Mouse (Mus musculus) G1E-ER4 (cell line): ENCODE measurements around the gene Slc29a1. TPM values are rescaled to one million over a fixed set of nuclear protein-coding genes. Genes with fewer than 3 reads are reported as not detected.

Experiments used
- GATA1 ChIP-seq: IDR thresholded peaks from one replicate; pipeline ENCODE4 v1.8.0; 2012; ENCODE audit warnings: low read length, inconsistent platforms
- polyA plus RNA-seq: library from polyadenylated mRNA; stranded (reverse); fragments of >175 nt; gene quantifications from 2 replicates; pipeline ENCODE4 v1.2.3, GENCODE M21; 2012

The Slc29a1 gene
- polyA plus RNA-seq, 1 experiment = 136 TPM

DNA sequence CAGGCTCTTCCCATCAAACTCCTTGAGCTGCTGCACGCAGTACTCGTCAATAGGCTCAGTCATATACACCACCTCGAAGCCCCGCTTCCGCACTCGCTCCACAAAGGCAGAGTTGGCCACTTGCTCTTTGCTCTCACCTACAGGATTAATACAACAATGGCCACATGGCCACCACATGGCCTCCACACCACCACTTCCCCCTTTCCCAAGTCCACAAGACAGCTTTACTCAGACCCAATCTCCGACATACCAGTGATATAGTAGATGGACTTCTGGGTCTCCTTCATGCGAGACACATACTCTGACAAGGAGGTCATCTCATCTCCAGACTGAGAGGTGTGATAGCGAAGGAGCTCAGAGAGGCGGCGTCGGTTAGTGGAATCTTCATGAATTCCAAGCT, 30.4 kb downstream of the Slc29a1 start:
- TF ChIP-seq GATA1 = no peak

DNA sequence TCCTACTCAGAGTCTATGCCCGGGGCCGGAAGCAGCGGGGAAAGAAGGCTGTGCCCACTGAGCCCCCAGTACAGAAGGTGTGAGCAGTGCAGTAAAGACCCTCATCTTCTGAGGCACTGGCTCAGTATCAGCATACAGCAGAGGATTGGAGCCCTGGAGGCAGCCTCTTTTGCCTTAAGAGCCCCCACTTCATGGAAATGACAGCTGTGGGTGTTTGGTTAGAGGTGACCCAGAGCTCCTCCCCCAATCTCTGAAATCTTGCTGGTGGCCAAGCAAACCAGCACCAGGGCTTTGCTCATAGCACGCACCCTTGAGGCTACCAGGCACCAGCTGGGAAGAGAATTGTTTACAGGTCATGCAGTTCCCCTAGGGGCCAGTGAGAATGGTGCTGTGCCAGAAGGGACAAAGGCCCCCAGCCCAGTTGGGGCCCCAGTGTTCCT, 32.2 kb downstream of the Slc29a1 start:
- TF ChIP-seq GATA1 = no peak

DNA sequence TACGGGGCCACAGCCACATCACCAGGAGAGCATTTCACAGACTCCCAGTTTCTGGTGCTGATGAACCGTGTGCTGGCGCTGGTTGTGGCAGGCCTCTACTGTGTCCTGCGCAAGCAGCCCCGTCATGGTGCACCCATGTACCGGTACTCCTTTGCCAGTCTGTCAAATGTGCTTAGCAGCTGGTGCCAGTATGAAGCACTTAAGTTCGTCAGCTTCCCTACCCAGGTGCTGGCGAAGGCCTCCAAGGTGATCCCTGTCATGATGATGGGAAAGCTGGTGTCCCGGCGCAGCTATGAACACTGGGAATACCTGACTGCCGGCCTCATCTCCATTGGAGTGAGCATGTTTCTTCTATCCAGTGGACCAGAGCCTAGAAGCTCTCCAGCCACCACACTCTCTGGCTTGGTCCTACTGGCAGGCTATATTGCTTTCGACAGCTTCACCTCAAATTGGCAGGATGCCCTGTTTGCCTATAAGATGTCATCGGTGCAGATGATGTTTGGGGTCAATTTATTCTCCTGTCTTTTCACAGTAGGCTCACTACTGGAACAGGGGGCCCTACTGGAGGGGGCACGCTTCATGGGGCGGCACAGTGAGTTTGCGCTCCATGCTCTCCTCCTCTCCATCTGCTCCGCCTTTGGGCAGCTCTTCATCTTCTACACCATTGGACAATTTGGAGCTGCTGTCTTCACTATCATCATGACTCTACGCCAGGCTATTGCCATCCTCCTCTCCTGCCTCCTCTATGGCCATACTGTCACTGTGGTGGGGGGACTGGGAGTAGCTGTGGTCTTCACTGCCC, 32.8 kb downstream of the Slc29a1 start:
- TF ChIP-seq GATA1 = no peak

DNA sequence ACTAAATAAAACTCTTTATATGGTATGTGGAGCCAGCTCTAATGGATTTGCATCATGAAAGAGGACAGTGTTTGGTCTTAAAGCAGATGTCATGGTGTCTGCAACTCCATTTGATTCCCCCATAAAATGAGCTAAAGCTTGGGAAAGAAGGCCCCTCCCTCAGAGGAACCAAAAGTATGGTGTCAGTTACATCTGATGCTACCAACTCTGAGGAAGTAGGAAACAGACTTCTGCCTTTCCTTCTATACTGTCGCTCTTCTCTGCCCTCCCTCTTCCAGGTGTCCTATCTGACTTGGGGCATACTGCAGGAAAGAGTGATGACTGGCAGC, 33.4 kb downstream of the Slc29a1 start:
- TF ChIP-seq GATA1 = no peak

DNA sequence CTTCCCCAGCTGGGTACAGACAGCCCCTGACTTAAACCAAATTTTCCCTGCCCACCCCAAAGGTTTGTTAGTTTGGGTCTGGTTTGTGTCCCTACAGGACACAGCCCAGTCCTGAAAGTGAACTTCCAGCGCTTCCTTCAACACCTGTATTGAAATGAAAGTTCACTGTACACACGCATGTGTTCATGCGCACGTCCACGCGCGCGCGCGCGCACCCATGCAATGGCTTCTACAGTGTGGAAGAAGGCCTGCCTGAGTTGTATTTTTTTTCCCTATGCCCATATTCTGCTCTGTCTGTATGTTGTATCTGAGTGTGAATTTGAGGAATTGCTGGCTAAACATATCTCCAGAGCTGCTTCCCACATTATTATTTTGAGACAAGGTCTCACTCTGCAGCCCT, 34.3 kb downstream of the Slc29a1 start:
- TF ChIP-seq GATA1 = no peak

DNA sequence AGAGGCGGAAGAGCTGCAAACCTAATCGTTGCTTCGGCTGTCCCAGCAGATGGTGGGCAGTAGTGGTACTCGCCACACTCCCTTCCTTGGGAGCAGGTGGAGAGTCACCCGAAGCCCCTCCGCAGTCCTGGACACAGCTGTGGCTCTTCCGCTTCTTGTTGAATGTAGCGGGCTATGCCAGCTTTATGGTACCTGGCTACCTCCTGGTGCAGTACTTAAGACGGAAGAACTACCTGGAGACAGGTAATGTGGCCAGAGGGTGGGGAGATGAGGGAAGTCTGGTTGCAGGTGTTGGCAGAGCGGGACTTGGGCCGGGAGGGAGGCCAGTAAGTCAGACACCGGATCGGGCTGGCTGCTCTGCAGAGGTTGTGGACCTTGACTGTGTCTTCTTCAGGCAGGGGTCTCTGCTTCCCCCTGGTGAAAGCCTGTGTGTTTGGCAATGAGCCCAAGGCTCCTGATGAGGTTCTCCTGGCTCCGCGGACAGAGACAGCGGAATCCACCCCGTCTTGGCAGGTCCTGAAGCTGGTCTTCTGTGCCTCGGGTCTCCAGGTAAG, 34.8 kb downstream of the Slc29a1 start:
- TF ChIP-seq GATA1 = no peak

DNA sequence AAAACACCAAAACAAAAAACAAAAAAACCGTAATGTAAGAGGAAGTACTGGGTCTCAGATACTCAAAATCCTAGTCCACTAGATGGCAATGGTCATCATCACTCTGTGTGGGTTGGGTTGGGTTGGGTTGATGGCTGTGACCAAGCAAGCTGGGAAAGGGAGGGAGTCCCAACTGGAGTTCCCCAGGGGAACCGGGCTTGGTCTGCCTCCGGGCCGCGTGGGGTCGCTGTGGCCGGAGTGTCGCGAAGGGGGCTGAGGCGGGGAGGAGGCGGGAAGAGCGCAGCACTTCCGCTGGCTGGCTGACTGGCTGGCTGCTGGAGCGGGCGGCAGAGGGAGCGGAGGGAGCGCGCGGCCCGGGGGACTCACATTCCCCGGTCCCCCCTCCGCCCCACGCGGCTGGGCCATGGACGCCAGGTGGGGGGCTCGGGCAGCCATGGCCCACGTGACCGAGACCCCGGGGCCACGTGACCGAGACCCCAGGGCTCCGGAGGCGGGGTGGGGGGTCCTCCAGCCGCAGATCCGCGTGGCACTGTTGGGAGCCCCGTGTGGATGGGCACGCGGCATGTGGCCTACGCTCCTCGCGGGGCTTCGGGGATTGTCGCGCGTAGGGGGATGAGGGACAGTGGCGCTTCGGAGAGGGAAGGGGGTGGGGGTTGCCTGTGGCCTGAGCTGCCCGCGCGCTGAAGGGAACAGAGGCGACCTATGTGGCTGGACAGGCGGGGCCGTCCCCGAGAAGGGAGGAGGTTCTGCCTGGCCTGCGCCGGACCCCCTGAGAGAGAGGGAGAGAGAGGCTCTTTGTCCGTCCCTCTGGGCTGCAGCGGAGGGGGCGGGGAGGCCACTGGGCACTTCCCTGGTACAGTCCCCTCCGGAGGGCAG, 35.5 kb downstream of the Slc29a1 start, which contains the start of gene Slc35b2:
Slc35b2 (plus strand) TSS at position 220 of the 876 bp plus-strand sequence.
- TF ChIP-seq GATA1 = no peak

DNA sequence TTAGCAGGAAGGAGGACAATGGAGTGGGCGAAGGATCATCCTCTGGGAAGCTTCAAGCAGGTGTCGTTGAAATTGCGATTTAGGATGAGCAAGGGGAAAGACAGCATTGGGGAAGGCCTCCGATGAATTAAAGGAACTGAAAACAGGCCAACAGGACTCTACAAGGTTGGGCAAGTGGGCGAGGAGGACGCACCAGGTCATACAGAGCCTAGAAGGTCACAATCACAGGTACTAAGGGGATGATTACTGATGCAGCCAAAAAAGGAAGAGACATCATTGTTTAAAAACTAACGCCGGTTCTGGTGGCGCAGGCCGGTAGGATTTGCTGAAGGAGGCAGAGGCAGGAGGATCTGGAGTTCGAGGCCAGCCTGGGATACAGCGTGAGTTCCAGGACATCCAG, 36.2 kb downstream of the Slc29a1 start:
- TF ChIP-seq GATA1 = no peak

DNA sequence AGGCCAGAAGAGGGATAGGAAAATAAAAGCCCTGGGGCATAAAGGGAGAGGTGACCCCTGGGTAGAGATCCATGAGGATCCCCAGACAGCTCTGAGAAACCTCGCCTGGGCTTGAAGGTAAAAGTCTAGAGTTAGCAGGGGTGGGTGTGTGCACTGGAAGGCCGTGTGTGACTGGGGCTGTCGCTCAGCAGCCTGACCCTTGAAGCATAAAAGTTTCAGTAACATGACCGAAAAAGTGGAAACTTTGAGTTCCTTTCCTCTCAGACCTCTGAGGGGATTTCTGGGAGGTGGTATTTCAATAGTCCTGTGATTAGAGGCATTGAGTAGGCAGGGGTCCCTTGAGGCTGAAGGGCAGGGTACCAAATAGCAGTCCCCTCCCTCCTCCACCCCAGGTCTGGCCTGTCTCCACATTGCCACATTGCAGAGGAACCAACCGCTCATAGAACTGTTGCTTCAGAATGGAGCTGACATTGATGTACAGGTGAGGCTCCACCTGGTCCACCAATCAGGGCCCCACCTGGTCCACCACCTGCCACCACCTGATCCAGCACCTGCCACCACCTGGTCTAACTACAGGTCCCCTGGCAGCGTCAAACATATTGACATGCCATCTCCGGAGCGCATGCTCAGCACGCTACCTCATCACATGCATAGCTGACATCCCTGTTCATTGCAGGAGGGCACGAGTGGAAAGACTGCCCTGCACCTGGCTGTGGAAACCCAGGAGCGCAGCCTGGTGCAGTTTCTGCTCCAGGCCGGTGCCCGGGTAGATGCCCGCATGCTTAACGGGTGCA, 39.5 kb downstream of the Slc29a1 start:
- TF ChIP-seq GATA1 = no peak

DNA sequence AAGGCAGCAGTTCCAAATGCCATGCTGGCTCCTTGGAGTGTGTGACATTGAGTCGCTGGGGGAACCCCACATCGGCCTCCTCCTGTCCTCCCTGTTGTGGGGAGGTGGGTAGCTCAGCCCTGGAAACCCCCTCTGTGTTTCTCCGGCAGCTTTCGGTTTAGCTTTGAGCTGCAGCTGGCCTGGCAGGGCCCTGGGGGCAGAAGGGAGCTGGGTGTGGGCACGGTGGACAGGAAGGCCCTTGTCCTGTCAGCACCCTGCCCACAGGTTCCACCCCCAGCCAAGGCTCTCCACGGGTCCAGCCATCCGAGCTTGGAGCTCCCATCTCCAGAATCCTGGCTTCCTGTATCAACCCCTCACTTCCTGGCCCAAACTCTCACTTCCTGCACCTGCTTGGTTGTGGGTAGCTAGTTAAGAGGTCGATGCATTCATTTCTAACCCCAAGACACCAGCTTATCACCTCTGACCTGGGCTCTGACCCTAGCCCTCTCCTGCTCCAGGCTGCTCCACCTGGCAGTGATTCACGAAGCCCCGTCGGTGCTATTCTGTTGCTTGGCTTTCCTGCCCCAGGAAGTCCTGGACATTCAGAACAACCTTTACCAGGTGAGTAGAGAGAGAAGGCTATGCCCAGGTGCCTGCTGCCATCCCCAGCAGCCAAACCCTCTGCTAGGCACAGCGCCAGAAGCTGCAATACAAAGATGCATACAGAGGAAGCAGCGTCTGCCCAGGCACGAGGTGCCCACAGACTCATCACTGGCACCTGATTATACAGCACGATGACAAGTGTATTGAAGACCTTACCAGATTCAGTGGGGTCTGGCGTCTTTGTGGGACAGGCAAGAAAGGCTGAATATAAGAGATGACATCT, 41.2 kb downstream of the Slc29a1 start:
- no peak for TF ChIP-seq GATA1

DNA sequence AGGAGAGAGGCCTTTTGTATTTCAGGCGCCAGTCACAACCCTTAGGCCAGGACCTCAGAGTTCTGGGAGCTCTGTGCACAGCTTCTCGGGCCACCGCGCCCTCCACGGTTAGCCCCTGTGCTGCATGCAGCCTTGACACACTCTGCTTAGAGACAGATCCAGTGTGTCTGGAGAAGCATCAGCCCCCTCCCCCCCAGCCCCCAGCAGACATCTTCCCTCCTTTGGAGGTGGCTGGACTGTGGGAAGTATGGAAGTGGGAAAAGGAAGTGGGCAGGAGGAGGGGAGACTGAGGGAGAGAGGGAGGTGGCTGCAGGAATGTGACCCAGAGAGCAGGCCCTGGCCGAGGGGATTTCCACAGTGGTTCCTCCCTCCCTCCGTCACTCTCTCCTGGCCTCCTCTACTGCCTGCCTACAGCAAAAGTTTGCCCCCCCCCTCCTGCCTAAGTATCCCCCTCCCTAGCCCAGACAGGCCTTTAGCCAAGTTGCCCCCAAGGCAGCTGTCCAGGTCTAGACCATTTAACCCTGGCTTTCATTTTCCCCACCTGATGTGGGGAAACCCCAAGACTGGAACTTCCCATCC, 42.1 kb downstream of the Slc29a1 start:
- TF ChIP-seq GATA1 = no peak

DNA sequence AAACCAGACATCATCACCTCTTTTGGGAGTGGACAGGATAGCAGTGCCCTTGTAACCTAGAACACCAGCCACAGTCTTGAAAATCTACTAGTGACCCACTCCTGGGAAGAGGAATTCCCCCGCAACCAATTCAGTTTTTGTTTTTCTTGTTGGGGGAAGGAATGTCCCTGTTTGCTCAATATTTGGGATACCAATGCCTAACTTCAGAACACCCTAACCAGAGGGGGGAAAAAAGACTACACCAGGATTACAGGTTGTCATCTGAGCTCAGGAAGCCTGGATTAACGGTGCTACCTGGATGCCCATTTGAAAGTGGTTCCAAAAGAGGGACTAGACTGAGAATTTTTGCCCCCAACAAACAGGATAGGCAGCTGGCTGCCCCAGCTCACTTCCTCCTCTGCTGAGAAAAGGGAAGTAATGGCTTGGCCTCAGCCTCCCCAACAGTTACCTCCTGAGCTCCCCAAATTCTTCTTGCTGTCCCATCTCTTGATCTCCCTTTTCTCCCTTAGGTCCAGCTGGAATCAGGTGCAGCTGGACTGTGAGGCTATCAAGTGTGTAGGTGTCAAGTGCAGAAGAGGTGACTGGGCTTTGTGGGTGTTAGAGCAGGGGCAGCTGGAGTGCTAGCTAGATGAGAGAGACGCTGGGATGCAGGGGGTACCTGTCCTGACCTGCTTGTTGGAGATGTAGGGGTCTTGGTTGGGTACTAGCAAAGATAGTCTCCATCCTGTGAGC, 42.7 kb downstream of the Slc29a1 start:
- TF ChIP-seq GATA1 = no peak

DNA sequence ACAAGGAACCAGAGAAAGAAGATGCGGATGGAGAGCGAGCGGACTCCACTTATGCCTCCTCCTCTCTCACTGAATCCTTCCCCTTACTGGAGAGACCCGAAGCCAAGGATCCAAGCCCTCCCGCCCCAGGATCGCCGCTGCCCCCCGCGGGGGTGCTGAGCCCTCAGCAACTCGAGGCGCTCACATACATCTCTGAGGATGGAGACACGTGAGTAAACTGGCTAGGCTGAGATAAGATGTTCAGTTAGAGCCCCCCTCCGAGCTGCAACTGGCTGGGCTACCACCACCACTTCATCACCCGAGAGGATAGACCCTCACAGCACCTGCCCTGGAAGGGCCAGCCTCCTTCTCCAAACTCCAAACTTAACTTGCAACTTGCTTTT, 43.3 kb downstream of the Slc29a1 start:
- no peak for TF ChIP-seq GATA1

DNA sequence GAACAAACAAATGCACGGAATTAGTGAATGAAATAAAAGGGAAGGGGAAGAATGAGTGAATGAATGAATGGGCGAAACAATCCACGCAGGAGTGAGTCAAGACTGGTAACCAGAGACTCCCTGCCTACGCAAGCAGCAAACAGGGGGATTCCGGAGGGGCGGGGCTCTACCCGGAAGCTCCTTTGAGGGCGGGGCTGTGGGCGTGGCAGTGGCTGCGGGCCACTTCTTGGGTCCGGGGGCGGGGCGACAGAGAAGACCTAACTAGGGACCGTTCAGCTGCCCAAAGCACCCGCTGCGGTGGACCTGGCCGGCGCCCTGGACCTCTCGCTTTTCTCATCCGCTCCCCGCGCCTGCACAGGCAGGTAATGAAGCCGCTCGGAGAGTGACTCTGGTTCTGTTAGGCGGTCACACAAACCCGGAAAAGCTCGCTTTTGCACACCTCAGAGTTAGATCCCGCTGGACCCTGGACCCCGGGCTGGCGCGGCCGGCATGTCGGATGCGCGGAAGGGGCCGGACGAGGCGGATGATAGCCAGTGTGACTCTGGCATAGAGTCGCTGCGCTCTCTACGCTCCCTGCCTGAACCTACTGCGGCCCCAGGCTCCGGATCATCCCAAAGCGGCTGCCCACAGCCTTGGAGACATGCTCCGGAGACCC, 43.8 kb downstream of the Slc29a1 start, which contains the start of gene Nfkbie:
Nfkbie (plus strand) TSS at position 252 of the 655 bp plus-strand sequence.
- no peak for TF ChIP-seq GATA1
